Mouse (Mus musculus): ENCODE measurements at regions not wholly inside any gene's neighbourhood (a gene's known extent, or its start where the extent isn't known, plus 50 kb on each side); places are given as distances from the start of the nearest gene placed in this dataset.
"Not testable (repeated sequence)": the region's sequence is repeated elsewhere in the genome, so short reads cannot be mapped to it uniquely, and the experiment has no call there.

DNA sequence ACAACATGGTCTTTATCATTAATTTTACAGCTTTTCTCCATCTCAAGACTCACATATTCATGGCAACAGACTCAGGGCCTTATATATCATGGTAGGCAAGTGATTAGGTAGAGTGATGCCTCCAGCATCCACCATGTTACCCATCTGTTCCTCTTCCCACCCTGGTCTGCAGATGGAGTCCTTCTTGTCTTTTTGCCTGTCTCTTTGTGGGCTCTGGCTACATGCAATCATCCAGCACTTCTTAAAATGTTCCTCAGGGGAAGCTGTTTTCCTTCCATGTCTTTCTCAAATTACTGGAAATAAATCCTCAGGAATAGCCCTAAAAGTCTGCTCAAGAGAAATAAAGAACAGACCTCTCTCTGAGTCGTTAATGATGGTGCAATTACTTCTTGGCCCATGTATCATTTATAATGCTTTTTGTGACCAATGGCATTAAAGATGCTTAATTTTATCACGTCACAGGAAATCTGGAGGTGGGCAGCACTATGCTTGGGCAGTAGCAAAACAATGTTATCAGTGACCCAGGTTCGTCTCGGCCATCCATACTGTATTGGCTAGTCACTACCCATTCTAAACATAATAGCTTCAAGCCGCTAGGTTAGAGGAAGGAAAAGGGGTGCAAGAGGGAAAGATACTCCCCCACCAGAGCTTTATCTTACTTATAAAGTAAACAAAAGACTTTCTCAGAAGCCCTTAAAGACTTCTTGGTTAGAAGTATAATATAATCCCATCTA lies 204.7 kb downstream of the Trib2 start:
- Histone ChIP-seq H3K4me3 (replicated peaks; ENCODE audit: control insufficient read depth, low read depth, low read length) (no peak overlapping the region), H3K4me1 (ENCODE audit: control insufficient read depth, insufficient read depth, low read length) (no peaks in the 10 kb centered on the region), H3K27ac (ENCODE audit: control insufficient read depth, insufficient read depth, low read depth, low read length, poor library complexity) (no peak overlapping the region)
- 53% methylated on average over 5 of the region's 5 CpGs for WGBS
- TF ChIP-seq CTCF (IDR thresholded peaks at IDR 0.05; ENCODE audit: control insufficient read depth, insufficient read depth, low read length) (no peak), POLR2A (IDR thresholded peaks at IDR 0.05; ENCODE audit: borderline replicate concordance, control insufficient read depth, low read depth, low read length) (no peak)

DNA sequence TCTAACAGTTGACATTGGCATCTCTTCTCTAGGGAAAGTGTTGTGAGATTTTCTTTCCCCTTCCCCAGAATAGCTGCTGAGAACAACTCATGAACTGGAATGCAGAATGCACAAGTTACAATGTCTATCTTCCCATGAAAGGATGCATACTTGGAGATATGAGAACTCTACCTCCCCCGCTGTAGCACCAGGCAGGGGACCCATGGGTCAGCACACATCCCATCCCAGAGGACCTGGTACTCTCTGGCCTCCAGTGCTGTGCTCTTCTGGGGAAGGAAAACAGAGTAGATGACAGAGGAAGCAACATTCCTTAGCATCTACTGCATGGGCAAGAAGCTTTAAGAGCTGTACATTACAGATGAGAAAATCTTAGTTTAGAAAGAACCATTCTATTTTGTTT lies 209.6 kb downstream of the Trib2 start:
- WGBS = 79% methylated on average over 1 of the region's 1 CpGs
- Histone ChIP-seq H3K4me3 (replicated peaks; ENCODE audit: control insufficient read depth, low read depth, low read length) (no peak overlapping the region), H3K4me1 (ENCODE audit: control insufficient read depth, insufficient read depth, low read length) (no peaks in the 10 kb centered on the region; the same call in 1 of the 2 replicates), H3K27ac (ENCODE audit: control insufficient read depth, insufficient read depth, low read depth, low read length, poor library complexity) (no peak overlapping the region)
- TF ChIP-seq POLR2A (IDR thresholded peaks at IDR 0.05; ENCODE audit: borderline replicate concordance, control insufficient read depth, low read depth, low read length) (no peak), CTCF (IDR thresholded peaks at IDR 0.05; ENCODE audit: control insufficient read depth, insufficient read depth, low read length) (no peak)

DNA sequence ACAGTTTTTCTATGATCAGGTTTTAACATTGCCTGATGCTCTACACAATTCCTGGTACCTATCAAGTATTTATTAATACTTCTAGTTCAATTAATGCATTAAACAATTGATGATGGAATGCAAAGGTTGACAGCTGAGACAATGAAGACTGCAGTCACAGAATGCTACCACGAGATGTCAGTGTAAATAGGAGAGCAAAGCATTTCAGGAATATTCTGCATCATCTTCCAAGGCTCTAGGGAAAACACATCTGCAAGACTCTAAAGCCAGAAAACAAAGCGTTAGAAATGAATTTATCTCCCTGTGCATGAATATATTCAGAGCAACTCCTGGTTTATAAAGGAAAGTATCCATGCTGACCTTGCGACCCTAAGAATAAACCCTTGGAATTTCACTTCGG lies 210.6 kb downstream of the Trib2 start:
- TF ChIP-seq CTCF (IDR thresholded peaks at IDR 0.05; ENCODE audit: control insufficient read depth, insufficient read depth, low read length) = no peak
- no peak overlapping the region for H3K4me3 ChIP-seq (replicated peaks; ENCODE audit: control insufficient read depth, low read depth, low read length)
- no peak overlapping the region for H3K27ac ChIP-seq (ENCODE audit: control insufficient read depth, insufficient read depth, low read depth, low read length, poor library complexity)
- H3K4me1 ChIP-seq (ENCODE audit: control insufficient read depth, insufficient read depth, low read length) = no peaks in the 10 kb centered on the region; the same call in 1 of the 2 replicates
- WGBS = 63% methylated on average over 4 of the region's 4 CpGs

DNA sequence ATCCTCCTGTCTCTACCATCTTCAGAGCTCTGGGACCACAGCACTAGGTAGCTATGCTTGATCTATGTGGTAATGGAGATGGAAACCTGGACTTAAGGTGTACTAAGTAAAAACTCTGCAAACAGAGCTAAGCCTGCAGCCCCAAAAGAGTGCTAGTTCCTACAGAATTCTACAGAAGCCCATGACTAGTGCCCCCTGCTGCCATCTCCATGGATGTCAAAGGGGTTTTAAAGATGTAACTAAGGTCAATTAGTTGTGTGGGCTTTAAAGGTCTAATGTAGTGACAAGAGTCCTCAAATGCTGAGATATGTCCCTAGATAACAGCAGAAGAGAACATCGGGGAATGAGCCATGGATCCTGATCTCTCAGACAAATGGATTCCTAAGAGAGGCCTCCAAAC lies 212.1 kb downstream of the Trib2 start:
- no peak for TF ChIP-seq CTCF (IDR thresholded peaks at IDR 0.05; ENCODE audit: control insufficient read depth, insufficient read depth, low read length)
- no peak for TF ChIP-seq POLR2A (IDR thresholded peaks at IDR 0.05; ENCODE audit: borderline replicate concordance, control insufficient read depth, low read depth, low read length)
- 85% methylated on average over 1 of the region's 1 CpGs for WGBS
- Histone ChIP-seq H3K27ac (ENCODE audit: control insufficient read depth, insufficient read depth, low read depth, low read length, poor library complexity) (no peak overlapping the region), H3K4me3 (replicated peaks; ENCODE audit: control insufficient read depth, low read depth, low read length) (no peak overlapping the region), H3K4me1 (ENCODE audit: control insufficient read depth, insufficient read depth, low read length) (no peaks in the 10 kb centered on the region; the same call in 1 of the 2 replicates)

DNA sequence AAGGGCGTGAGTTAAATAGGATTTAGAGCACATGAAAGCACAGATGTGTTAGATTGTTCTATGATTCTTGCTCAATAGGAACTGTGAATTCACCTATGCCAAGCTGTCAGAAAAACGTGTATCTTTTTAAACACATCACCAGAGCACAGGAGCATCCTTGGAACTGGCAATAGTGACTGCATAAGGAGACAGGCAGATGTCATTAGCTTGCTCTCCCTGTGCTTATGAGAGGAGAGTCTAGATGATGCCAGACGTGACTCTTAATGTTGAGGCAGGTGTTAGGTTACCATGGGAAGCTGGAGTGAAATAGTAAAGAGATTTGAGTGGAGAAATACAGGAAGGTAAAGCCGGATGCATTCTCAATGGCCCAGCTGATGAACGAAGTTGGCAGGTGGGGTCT lies 212.8 kb downstream of the Trib2 start:
- Histone ChIP-seq H3K27ac (ENCODE audit: control insufficient read depth, insufficient read depth, low read depth, low read length, poor library complexity) (no peak overlapping the region), H3K4me3 (replicated peaks; ENCODE audit: control insufficient read depth, low read depth, low read length) (no peak overlapping the region), H3K4me1 (ENCODE audit: control insufficient read depth, insufficient read depth, low read length) (no peaks in the 10 kb centered on the region; the same call in 1 of the 2 replicates)
- WGBS = 73% methylated on average over 5 of the region's 5 CpGs
- TF ChIP-seq CTCF (IDR thresholded peaks at IDR 0.05; ENCODE audit: control insufficient read depth, insufficient read depth, low read length) = no peak
- TF ChIP-seq POLR2A (IDR thresholded peaks at IDR 0.05; ENCODE audit: borderline replicate concordance, control insufficient read depth, low read depth, low read length) = no peak

DNA sequence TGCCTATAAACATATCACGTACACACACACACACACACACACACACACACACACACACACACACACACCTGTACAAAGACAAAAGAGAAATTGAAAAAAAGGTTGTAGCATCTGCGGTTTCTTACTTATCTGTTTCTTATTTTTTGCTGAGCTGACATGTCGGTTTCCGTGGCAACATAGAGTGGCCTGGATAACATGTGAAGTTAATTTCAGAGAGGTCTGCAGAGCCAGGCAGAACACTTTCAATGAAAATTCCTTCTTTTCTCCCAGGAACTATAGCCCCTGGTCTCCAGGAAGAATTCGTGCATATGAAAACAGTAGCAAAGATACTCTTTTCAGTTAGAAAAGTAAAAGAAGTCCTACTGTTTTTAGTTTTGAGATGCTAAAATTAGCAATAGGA lies 213.4 kb downstream of the Trib2 start:
- Histone ChIP-seq H3K4me3 (replicated peaks; ENCODE audit: control insufficient read depth, low read depth, low read length) (no peak overlapping the region), H3K27ac (ENCODE audit: control insufficient read depth, insufficient read depth, low read depth, low read length, poor library complexity) (no peak overlapping the region), H3K4me1 (ENCODE audit: control insufficient read depth, insufficient read depth, low read length) (no peaks in the 10 kb centered on the region; the same call in 1 of the 2 replicates)
- no peak for TF ChIP-seq POLR2A (IDR thresholded peaks at IDR 0.05; ENCODE audit: borderline replicate concordance, control insufficient read depth, low read depth, low read length)
- no peak for TF ChIP-seq CTCF (IDR thresholded peaks at IDR 0.05; ENCODE audit: control insufficient read depth, insufficient read depth, low read length)
- 76% methylated on average over 5 of the region's 5 CpGs for WGBS

DNA sequence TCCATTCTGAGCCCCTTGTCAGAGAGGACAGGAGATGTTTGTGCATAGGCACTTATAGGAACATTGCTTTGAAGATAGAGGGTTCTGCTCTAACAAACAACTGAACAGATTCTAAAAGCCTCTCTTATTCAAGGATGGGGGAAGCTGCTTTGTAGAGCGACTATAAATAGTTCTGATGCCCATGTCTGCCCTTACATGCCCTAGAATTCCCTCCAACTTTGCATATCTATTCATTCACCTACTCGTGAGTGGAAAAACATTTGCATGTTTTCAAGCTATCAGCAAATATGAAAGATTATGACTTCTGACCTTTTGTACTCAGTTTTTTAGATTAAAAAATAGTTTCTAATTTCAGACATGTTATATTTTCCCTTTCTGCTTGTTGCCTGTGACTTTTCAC lies 222.0 kb downstream of the Trib2 start:
- WGBS = 55% methylated on average over 2 of the region's 2 CpGs

DNA sequence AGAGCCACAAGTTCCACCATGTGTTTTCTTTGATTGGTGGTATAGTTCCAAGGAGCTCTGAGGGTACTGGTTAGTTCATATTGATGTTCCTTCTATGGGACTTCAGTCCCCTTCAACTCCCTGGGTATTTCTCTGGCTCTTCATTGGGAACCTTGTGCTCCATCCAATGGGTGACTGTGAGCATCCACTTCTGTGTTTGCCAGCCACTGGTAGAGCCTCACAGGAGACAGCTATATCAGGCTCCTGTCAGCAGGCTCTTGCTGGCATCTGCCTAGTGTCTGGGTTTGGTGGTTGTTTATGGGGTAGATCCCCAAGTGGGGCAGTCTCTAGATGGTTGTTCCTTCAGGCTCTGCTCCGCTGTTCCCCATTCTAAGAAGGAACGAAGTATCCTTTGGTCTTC lies 228.9 kb downstream of the Trib2 start:
- 100% methylated on average over 2 of the region's 2 CpGs for WGBS
- not testable (repeated sequence) for H3K27ac ChIP-seq (ENCODE audit: control insufficient read depth, insufficient read depth, low read depth, low read length, poor library complexity)

More for the DNA sequence above, 222.0 kb downstream of the Trib2 start:
- Histone ChIP-seq H3K27ac (ENCODE audit: control insufficient read depth, insufficient read depth, low read depth, low read length, poor library complexity) (no peak overlapping the region), H3K4me3 (replicated peaks; ENCODE audit: control insufficient read depth, low read depth, low read length) (no peak overlapping the region), H3K4me1 (ENCODE audit: control insufficient read depth, insufficient read depth, low read length) (no peaks in the 10 kb centered on the region)
- TF ChIP-seq CTCF (IDR thresholded peaks at IDR 0.05; ENCODE audit: control insufficient read depth, insufficient read depth, low read length) = no peak

More for the DNA sequence above, 228.9 kb downstream of the Trib2 start:
- H3K4me3 ChIP-seq (replicated peaks; ENCODE audit: control insufficient read depth, low read depth, low read length); H3K4me1 ChIP-seq (ENCODE audit: control insufficient read depth, insufficient read depth, low read length): not testable (repeated sequence)
